Mouse (Mus musculus) cerebellum, postnatal 10 days (tissue): ENCODE data around the gene Sipa1l2.

Source experiments
- DNase-seq, 2 experiments: peaks; one replicate each; pipeline ENCODE4 v3.0.0; 2021; ENCODE audit warnings: mixed read lengths in 2 of 2

The Sipa1l2 gene

GRCm38 (mm10) chr8:125395032-125395431, 174.6 kb downstream of the Sipa1l2 start:
- peak; percentile 96 for DNase-seq

GRCm38 (mm10) chr8:125391685-125392084, 177.9 kb downstream of the Sipa1l2 start:
- DNase-seq: peak in 1 of 2 experiments; percentile 42

- DNase-seq: no peak
These were observed 178.3 kb downstream of the Sipa1l2 start for GRCm38 (mm10) chr8:125391271-125391670.

DNA sequence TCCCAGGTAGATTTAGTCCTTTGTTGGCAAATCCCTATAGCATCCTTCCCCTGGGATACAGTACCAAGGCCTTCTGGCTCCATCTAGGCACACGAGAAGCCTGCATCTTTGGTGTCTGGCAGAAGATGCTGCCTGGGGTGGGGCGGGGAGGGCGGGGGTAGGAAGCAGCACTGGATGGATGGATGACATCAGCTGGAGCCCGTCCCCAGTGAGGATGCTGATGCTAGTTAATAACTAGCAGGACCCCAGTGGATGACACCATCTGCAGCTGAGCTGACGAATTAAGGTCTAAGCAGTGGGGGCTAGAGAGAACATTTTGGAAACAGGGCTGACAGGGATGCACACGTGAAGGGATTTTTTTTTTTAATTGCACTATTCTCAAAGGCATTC, 179.1 kb downstream of the Sipa1l2 start:
- DNase-seq: peak; percentile 78 to 84

- peak; percentile 100 for DNase-seq
These were observed 179.7 kb downstream of the Sipa1l2 start for GRCm38 (mm10) chr8:125389756-125390505.

DNA sequence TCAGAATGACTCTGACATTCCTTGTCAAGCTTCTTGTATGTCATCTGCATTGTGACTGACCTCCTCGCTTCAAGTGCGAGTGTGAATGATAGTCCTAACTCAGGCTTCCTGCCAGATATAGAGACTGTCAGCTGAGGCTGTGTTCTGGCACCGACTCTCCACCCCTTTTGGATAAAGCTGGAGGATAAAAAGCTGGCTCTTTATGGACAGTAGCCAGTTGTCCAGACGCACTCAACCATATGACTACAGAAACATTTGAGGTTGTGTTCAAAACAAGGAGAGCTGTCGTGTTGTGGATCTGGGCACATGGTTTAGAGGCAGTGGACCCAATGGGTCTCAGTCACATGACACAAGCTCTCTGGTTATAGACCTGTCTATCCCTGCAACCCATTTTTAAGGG, 180.3 kb downstream of the Sipa1l2 start:
- DNase-seq: peak; percentile 91 to 92

- DNase-seq: peak; percentile 47 to 57
These were observed 181.0 kb downstream of the Sipa1l2 start for GRCm38 (mm10) chr8:125388404-125389180.

DNA sequence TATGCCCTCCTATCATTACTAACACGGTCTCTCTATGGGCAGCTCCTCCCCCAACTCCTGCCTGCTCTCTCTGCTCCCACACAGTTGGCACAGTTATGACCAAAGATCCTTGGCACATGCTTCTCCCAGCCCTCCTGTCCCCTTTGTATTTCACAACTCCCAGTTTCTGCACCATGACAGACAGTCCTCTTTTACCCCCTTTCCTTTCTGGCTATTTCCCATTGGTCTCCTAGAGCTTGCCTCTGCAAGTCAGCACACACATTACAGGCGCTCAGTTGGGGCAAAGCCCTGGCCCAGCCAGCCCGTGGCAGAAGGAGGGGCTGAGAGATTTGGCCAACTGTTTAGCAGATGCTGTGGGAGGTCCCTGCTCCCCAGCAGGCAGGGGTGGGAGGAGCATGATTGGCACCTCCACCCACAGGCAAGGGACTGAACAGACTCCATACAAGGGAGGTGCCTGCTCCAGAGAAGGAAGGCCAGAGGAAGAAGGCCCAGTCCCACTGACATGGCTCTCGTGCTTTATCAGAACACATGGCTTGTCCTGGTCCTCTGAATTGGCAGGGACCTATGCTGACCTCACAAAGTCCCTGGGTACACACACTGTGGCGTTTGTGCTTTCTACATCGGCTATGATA, 184.0 kb downstream of the Sipa1l2 start:
- peak; percentile 91 to 96 for DNase-seq

DNA sequence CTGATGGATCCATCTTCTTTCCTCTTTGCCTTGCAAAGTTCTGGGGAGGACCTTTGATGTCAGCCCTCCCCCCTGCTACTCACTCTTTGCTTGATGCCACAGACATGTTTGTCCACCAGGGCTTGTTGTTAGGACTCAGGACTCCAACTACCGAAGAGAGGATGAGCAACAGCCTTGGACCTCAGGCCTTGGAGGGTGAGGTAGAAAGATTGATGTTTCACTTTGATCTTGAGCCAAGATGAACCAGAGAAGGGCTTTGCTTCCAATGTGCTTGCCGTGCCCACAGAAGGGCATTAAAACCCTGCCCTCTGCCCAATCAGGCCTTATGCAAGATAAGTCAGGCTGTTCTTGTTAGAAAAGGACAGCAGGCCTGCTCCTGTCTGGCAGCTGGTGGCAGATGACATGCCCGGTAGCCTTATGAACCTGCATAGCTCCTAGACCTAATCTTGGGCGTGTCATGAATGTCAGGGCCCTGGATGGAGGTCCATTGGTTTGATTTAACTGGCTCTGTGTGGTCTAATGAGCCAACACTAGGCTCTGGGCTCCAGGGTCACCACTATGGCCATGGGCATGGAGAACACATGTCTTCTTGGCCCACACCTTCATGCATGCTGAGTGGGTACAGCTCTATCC, 184.9 kb downstream of the Sipa1l2 start:
- peak; percentile 45 to 53 for DNase-seq

- no peak for DNase-seq
These were observed 187.9 kb downstream of the Sipa1l2 start for GRCm38 (mm10) chr8:125381674-125382073.

- no peak for DNase-seq
These were observed 189.7 kb downstream of the Sipa1l2 start for GRCm38 (mm10) chr8:125379939-125380338.

DNA sequence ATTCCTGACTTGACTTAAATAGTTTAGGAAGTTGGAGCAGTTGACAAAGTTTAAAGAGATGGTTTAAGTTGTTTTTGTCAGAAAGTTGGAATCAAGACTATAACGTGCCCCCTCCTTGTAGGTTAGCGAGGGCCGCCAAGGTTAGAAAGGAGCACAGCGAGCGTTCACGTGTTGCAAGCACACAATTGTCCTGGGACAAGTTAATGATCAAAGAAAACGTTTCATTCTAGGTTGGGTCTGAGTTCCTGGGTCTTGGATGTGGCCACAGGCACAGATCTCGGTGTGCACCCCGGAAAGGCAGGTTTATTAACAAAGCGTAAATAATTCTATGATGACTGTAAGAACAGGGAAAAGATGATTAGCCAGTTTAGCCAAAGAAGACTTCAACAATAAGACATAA, 190.5 kb downstream of the Sipa1l2 start:
- no peak for DNase-seq

DNA sequence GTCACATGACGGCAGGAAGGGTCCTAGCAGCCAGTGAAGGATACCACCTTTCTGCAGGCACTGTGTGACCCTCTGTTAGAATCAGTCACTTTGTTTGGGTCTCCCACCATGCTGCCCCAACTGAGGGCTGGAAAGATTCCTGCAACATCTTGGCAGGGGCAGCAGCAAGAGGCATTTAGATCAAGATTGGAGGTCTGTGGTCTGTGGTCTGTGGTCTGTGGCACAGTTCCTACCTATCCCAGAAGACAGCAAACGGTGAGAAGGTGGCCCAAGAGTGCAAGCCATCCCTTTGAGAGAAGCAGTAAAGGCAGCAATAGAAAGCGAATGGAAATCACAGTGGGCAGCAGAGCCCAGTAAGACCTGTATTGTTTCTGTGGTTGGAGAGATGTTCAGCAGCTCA, 191.9 kb downstream of the Sipa1l2 start:
- DNase-seq: no peak

- no peak for DNase-seq
These were observed 193.2 kb downstream of the Sipa1l2 start for GRCm38 (mm10) chr8:125376448-125376845.

- no peak for DNase-seq
These were observed 193.8 kb downstream of the Sipa1l2 start for GRCm38 (mm10) chr8:125375659-125376447.

GRCm38 (mm10) chr8:125372596-125372995, 197.0 kb downstream of the Sipa1l2 start:
- no peak for DNase-seq

- no peak for DNase-seq
These were observed 199.9 kb downstream of the Sipa1l2 start for GRCm38 (mm10) chr8:125369491-125370236.

- peak in 1 of 2 experiments; percentile 44 for DNase-seq
These were observed 201.1 kb downstream of the Sipa1l2 start for GRCm38 (mm10) chr8:125368341-125369035.
